Mouse (Mus musculus): ENCODE measurements around the gene March2. TPM values are rescaled to one million over a fixed set of nuclear protein-coding genes. Genes with fewer than 3 reads are reported as not detected.

March2 gene
- polyA plus RNA-seq, 1 experiment from 2014 or later: 65.8 TPM

DNA sequence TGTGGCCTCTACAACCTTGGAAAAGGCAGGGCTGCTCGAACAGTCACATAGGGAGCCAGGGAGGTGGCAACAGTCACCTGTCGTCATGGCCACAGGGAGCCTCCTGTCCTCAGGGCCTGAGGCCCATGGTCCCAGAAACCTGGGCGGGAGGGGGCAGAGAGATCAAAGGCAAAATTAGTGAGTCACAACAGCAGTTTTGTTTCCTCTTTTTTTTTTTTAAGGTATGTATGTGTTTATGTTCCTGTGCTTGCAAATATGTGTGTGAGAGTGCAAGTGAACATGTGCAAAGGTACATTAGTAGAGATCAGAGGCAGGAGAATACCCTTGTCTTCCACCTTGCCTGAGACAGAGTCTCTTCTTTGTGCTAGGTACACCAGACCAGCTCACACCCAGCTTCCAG, 8.6 kb downstream of the March2 start:
- no peak overlapping the region for H3K27ac ChIP-seq
- H3K4me1 ChIP-seq: peaks cover 9% of the 10 kb centered on the region; the same call in 1 of the 2 replicates
- peaks cover 52% of the 10 kb centered on the region for H3K36me3 ChIP-seq
- peak; percentile 71 for DNase-seq (ENCODE audit: low spot score)
- peaks cover 7% of the 10 kb centered on the region; the same call in 1 of the 2 replicates for H3K9me3 ChIP-seq
- WGBS: 75% methylated on average over 3 of the region's 3 CpGs
- H3K27me3 ChIP-seq (ENCODE audit: insufficient read depth, poor library complexity, severe bottlenecking): no peaks in the 10 kb centered on the region
- no peak overlapping the region for H3K4me3 ChIP-seq

- peaks cover 51% of the 10 kb centered on the region for H3K36me3 ChIP-seq
- 83% methylated on average over 9 of the region's 9 CpGs for WGBS
Observed at GRCm38 (mm10) chr17:33703091-33703490, 15.4 kb downstream of the March2 start.

GRCm38 (mm10) chr17:33702178-33702577, 16.3 kb downstream of the March2 start:
- Histone ChIP-seq H3K27ac (no peak overlapping the region), H3K27me3 (ENCODE audit: insufficient read depth, poor library complexity, severe bottlenecking) (no peaks in the 10 kb centered on the region), H3K4me3 (no peak overlapping the region), H3K4me1 (no peaks in the 10 kb centered on the region), H3K9me3 (no peaks in the 10 kb centered on the region), H3K36me3 (peaks cover 53% of the 10 kb centered on the region)
- DNase-seq (ENCODE audit: low spot score): no peak
- WGBS: 80% methylated on average over 1 of the region's 1 CpGs

More at GRCm38 (mm10) chr17:33703091-33703490, 15.4 kb downstream of the March2 start:
- Histone ChIP-seq H3K4me3 (no peak overlapping the region), H3K4me1 (no peaks in the 10 kb centered on the region), H3K27ac (no peak overlapping the region), H3K9me3 (no peaks in the 10 kb centered on the region), H3K27me3 (ENCODE audit: insufficient read depth, poor library complexity, severe bottlenecking) (no peaks in the 10 kb centered on the region)
- DNase-seq (ENCODE audit: low spot score): no peak

- no peak overlapping the region for H3K4me3 ChIP-seq
- H3K4me1 ChIP-seq: no peaks in the 10 kb centered on the region
- no peaks in the 10 kb centered on the region for H3K9me3 ChIP-seq
- H3K27ac ChIP-seq: no peak overlapping the region
- 76% methylated on average over 1 of the region's 1 CpGs for WGBS
- no peak for DNase-seq (ENCODE audit: low spot score)
- H3K27me3 ChIP-seq (ENCODE audit: insufficient read depth, poor library complexity, severe bottlenecking): no peaks in the 10 kb centered on the region
- H3K36me3 ChIP-seq: peaks cover 51% of the 10 kb centered on the region
Observed at GRCm38 (mm10) chr17:33695471-33695870, 23.0 kb downstream of the March2 start.

DNA sequence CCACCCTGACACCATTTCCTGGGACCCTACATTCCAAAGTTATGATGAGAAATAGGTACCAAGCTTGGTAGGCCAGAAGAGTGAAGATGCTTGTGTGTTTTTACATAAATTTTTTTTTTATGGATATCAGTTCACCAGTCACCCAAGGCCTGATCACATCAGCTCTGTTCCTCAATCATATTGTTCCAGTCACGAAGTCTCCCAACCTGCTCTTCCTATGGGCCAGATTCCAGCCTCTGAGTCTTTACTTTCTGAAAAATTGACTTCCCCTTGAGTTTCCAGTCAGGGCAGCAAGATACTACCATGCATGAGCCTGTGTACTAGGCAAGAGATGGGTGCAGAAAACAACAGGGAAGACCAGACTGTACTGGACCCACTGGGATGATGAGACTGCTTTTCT, 31.7 kb downstream of the March2 start, which contains the start of gene Hnrnpm:
Gene Hnrnpm (minus strand): TSS at position 101 of the 400 bp plus-strand sequence.
- no peaks in the 10 kb centered on the region for H3K27me3 ChIP-seq (ENCODE audit: insufficient read depth, poor library complexity, severe bottlenecking)
- H3K36me3 ChIP-seq: peaks cover 11% of the 10 kb centered on the region
- peak within 1 kb of the TSS; percentile 97; the same call in 1 of the 2 replicates for H3K27ac ChIP-seq
- WGBS: 79% methylated on average over 1 of the region's 1 CpGs
- H3K9me3 ChIP-seq: no peaks in the 10 kb centered on the region
- no peak for DNase-seq (ENCODE audit: low spot score)
- peak within 1 kb of the TSS; percentile 88 for H3K4me3 ChIP-seq
- H3K4me1 ChIP-seq: peaks cover 31% of the 10 kb centered on the region

DNA sequence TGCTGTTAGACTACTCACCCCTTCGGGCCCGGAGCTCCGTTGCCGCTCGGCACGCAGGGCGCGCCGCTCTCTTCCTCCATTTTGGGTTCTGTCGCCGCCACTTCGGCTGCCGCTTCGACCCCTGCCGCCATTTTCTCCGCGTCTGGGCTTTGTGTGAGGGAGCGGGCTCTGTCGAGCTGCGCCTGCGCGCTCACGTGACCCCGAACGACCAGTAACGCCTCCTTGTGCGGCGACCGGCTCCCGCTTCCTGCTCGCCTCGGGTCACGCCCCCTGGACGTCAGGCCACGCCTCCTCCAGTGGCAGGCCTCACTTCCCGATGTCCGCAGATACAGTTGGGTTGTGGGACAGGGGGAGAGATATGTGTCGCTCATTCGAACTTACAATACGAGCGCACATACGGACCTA, 33.2 kb downstream of the March2 start:
- H3K36me3 ChIP-seq: 0 out of 2 replicates have a peak, but pooled peaks cover 7% of the 10 kb centered on the region
- H3K9me3 ChIP-seq: no peaks in the 10 kb centered on the region
- peak; percentile 99 for DNase-seq (ENCODE audit: low spot score)
- H3K4me3 ChIP-seq: peak overlapping the region; percentile 88
- no peaks in the 10 kb centered on the region for H3K27me3 ChIP-seq (ENCODE audit: insufficient read depth, poor library complexity, severe bottlenecking)
- WGBS: under 1% methylated on average over 42 of the region's 42 CpGs
- peak overlapping the region; percentile 97 for H3K27ac ChIP-seq
- H3K4me1 ChIP-seq: peaks cover 31% of the 10 kb centered on the region

DNA sequence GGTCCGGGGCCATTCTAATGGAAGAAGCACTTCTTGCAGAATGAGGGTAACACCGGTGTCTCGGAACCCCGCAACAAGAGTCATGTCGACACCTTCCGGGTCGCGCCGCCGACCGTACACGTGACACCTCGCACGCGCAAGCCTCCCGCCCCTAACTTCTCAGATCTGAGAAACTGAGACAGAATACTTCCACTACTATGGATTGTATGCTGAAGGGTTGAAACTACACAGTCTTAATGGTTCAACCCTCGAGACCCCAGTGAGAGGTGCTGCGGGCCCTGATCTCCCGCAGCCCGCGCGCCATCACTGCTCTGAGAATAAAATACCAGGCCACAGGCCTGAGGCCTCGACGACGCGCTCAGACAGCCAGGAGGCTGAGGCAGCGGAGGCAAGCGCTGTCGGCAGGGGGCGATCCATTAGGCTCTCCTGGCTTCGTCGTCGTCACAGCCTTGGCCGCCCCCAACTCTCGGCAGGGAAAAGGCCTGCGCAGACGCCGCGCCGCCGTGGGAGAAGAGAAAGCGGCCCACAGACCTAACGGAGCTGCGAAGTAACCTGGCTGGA, 33.7 kb downstream of the March2 start:
- 0 out of 2 replicates have a peak, but pooled peaks cover 7% of the 10 kb centered on the region for H3K36me3 ChIP-seq
- H3K9me3 ChIP-seq: no peaks in the 10 kb centered on the region
- no peaks in the 10 kb centered on the region for H3K27me3 ChIP-seq (ENCODE audit: insufficient read depth, poor library complexity, severe bottlenecking)
- peak; percentile 86 for DNase-seq (ENCODE audit: low spot score)
- peak overlapping the region; percentile 88 for H3K4me3 ChIP-seq
- under 1% methylated on average over 44 of the region's 44 CpGs for WGBS
- peak overlapping the region; percentile 97 for H3K27ac ChIP-seq
- peaks cover 31% of the 10 kb centered on the region for H3K4me1 ChIP-seq

GRCm38 (mm10) chr17:33681767-33682166, 36.7 kb downstream of the March2 start:
- H3K27me3 ChIP-seq (ENCODE audit: insufficient read depth, poor library complexity, severe bottlenecking): no peaks in the 10 kb centered on the region
- H3K36me3 ChIP-seq: peaks cover 15% of the 10 kb centered on the region
- peaks cover 31% of the 10 kb centered on the region for H3K4me1 ChIP-seq
- no peak for DNase-seq (ENCODE audit: low spot score)
- H3K4me3 ChIP-seq: no peak overlapping the region
- H3K9me3 ChIP-seq: no peaks in the 10 kb centered on the region
- no peak overlapping the region for H3K27ac ChIP-seq

DNA sequence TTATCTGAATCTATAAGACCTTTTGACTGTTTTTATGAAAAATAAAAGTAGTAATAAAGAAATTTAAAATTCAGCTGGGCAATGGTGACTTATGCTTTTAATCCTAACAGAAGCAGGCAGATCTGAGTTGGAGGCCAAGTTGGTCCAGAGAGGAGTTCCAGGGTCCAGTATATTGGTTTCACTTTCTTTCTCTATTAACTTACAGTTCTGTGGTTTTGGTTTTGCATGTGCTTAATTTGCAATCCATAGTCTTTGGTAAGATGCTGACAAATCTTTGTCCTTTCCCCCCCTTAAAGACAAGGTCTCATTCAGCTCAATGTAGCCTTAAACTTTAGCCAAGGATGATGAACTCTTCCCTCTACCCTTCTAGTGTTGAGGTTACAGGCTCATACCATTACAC, 39.7 kb downstream of the March2 start:
- Histone ChIP-seq H3K9me3 (no peaks in the 10 kb centered on the region), H3K4me3 (no peak overlapping the region), H3K27ac (no peak overlapping the region), H3K4me1 (peaks cover 20% of the 10 kb centered on the region), H3K36me3 (peaks cover 27% of the 10 kb centered on the region), H3K27me3 (ENCODE audit: insufficient read depth, poor library complexity, severe bottlenecking) (no peaks in the 10 kb centered on the region)
- no peak for DNase-seq (ENCODE audit: low spot score)

GRCm38 (mm10) chr17:33676086-33676485, 42.4 kb downstream of the March2 start:
- H3K27ac ChIP-seq: no peak overlapping the region
- peaks cover 29% of the 10 kb centered on the region for H3K36me3 ChIP-seq
- no peaks in the 10 kb centered on the region for H3K9me3 ChIP-seq
- H3K27me3 ChIP-seq (ENCODE audit: insufficient read depth, poor library complexity, severe bottlenecking): no peaks in the 10 kb centered on the region
- H3K4me3 ChIP-seq: no peak overlapping the region
- WGBS: 92% methylated on average over 2 of the region's 2 CpGs
- H3K4me1 ChIP-seq: no peaks in the 10 kb centered on the region
- DNase-seq (ENCODE audit: low spot score): no peak

- no peak overlapping the region for H3K4me3 ChIP-seq
- DNase-seq (ENCODE audit: low spot score): no peak
- H3K4me1 ChIP-seq: no peaks in the 10 kb centered on the region
- H3K27me3 ChIP-seq (ENCODE audit: insufficient read depth, poor library complexity, severe bottlenecking): no peaks in the 10 kb centered on the region
- H3K9me3 ChIP-seq: no peaks in the 10 kb centered on the region
- no peak overlapping the region for H3K27ac ChIP-seq
- H3K36me3 ChIP-seq: peaks cover 29% of the 10 kb centered on the region
Observed at GRCm38 (mm10) chr17:33675452-33675851, 43.0 kb downstream of the March2 start.

GRCm38 (mm10) chr17:33673837-33674236, 44.6 kb downstream of the March2 start:
- Histone ChIP-seq H3K4me3 (no peak overlapping the region), H3K9me3 (no peaks in the 10 kb centered on the region), H3K27ac (no peak overlapping the region), H3K27me3 (ENCODE audit: insufficient read depth, poor library complexity, severe bottlenecking) (no peaks in the 10 kb centered on the region), H3K4me1 (no peaks in the 10 kb centered on the region), H3K36me3 (peaks cover 27% of the 10 kb centered on the region)
- DNase-seq (ENCODE audit: low spot score): no peak
- 65% methylated on average over 1 of the region's 1 CpGs for WGBS

DNA sequence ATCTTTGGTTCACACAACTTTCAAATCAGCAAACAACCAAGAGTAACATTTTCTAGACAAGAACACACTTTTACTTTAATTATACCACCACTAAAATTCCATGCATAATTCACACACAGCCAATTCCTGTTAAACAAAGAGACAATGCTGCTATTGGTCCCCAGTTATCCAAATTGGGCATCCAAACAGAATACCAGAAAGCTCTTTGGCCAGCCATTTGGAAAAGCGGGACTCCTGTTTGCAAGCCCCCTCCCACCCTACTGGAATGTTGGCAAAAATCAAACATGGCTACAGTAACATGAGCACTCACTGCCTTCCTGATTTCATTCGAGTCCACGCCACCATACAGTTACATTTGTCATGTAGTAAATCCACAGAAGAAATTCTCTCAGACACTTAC, 48.8 kb downstream of the March2 start:
- no peak overlapping the region for H3K4me3 ChIP-seq
- no peaks in the 10 kb centered on the region for H3K4me1 ChIP-seq
- no peak for DNase-seq (ENCODE audit: low spot score)
- H3K9me3 ChIP-seq: no peaks in the 10 kb centered on the region
- H3K36me3 ChIP-seq: peaks cover 46% of the 10 kb centered on the region
- 87% methylated on average over 3 of the region's 3 CpGs for WGBS
- no peaks in the 10 kb centered on the region for H3K27me3 ChIP-seq (ENCODE audit: insufficient read depth, poor library complexity, severe bottlenecking)
- no peak overlapping the region for H3K27ac ChIP-seq

DNA sequence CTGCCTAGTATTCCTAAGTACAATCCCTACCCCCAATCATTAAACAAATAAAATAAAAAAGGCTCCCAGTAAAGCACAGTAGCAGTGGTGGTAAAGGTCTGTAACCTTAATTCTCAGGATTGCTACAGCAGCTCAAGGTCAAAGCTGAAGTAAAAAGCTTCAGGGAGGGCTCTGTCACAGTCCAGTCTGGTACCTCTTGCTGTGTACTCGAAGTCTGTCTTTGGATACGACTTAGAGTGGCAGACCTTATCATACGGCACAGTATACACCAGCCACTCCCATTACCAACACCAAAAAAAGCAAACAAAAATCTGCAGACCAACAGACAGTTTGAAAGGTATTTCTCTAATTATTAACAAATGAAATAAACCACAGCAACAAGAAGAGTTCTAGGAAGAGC, 51.7 kb downstream of the March2 start:
- no peak overlapping the region for H3K4me3 ChIP-seq
- no peak overlapping the region for H3K27ac ChIP-seq
- DNase-seq (ENCODE audit: low spot score): no peak
- H3K4me1 ChIP-seq: no peaks in the 10 kb centered on the region
- 54% methylated on average over 3 of the region's 3 CpGs for WGBS
- no peaks in the 10 kb centered on the region for H3K27me3 ChIP-seq (ENCODE audit: insufficient read depth, poor library complexity, severe bottlenecking)
- H3K36me3 ChIP-seq: peaks cover 66% of the 10 kb centered on the region
- no peaks in the 10 kb centered on the region for H3K9me3 ChIP-seq

Measured in heart, embryonic 10.5 days (tissue).